Mouse (Mus musculus) forebrain, embryonic 11.5 days (tissue): Measurements from ENCODE around the gene Dnajb8. TPM values are rescaled to one million over a fixed set of nuclear protein-coding genes. Genes with fewer than 3 reads are reported as not detected.

Experiments used
- ATAC-seq: fragments of 200-750 bp; cut with Nextera tagmentation; replicated peaks from 2 replicates; pipeline ENCODE4 v1.8.0; 2017; ENCODE audit warnings: moderate TSS enrichment; ENCODE audit not compliant: low FRiP score
- DNase-seq: peaks from one replicate; pipeline ENCODE4 v3.0.0-alpha.2; 2017; ENCODE audit warnings: low spot score
- H3K27ac ChIP-seq: fragments of 300-500 bp; sonication (generic); 2 replicates; pipeline ENCODE4 v1.5.1; 2014; ENCODE audit warnings: low read depth, low read length
- H3K27me3 ChIP-seq: fragments of 300-500 bp; sonication (generic); 2 replicates; pipeline ENCODE4 v1.6.1; 2014; ENCODE audit warnings: mild to moderate bottlenecking, low read length, mixed read lengths; ENCODE audit not compliant: control insufficient read depth, insufficient read depth
- H3K36me3 ChIP-seq: fragments of 300-500 bp; sonication (generic); 2 replicates; pipeline ENCODE4 v1.6.1; 2014; ENCODE audit warnings: mild to moderate bottlenecking, low read length, moderate library complexity, mixed read lengths; ENCODE audit not compliant: control insufficient read depth, insufficient read depth
- H3K4me1 ChIP-seq: fragments of 300-500 bp; sonication (generic); replicated peaks from 2 replicates; pipeline ENCODE4 v1.6.1; 2014; ENCODE audit warnings: low read length, mixed read lengths; ENCODE audit not compliant: control insufficient read depth, insufficient read depth
- H3K4me2 ChIP-seq: fragments of 300-500 bp; sonication (generic); 2 replicates; pipeline ENCODE4 v1.6.1; 2014; ENCODE audit warnings: low read depth, mild to moderate bottlenecking, low read length, moderate library complexity, mixed read lengths; ENCODE audit not compliant: severe bottlenecking
- H3K4me3 ChIP-seq: fragments of 300-500 bp; sonication (generic); 2 replicates; pipeline ENCODE4 v1.5.1; 2014; ENCODE audit warnings: low read depth, low read length
- H3K9ac ChIP-seq: fragments of 300-500 bp; sonication (generic); 2 replicates; pipeline ENCODE4 v1.6.1; 2014; ENCODE audit warnings: low read length
- H3K9me3 ChIP-seq: fragments of 300-500 bp; sonication (generic); 2 replicates; pipeline ENCODE4 v1.6.1; 2016; ENCODE audit warnings: low read length, mixed read lengths; ENCODE audit not compliant: control insufficient read depth
- WGBS: fragments of 180-500 bp; shearing (Covaris S2); extraction: QIAGEN DNeasy Blood & Tissue Kit; methylation state at CpG from one replicate; pipeline ENCODE4 v1.1.7; 2014; 5-methylcytosine and 5-hydroxymethylcytosine counted together
- polyA plus RNA-seq: library from polyadenylated mRNA; unstranded; fragments of >200 nt; fragmentation: Nextera tagmentation; extraction: Ambion mirVana; gene quantifications from 2 replicates; pipeline ENCODE4 v1.2.1, GENCODE M21; 2014

Dnajb8 gene
- polyA plus RNA-seq, 1 experiment from 2014 or later = not detected

- H3K36me3 ChIP-seq = no peaks in the 10 kb centered on the region
- H3K4me1 ChIP-seq = no peaks in the 10 kb centered on the region
- no peak overlapping the region for H3K4me3 ChIP-seq
- no peaks in the 10 kb centered on the region for H3K9me3 ChIP-seq
- H3K27ac ChIP-seq = no peak overlapping the region
- 80% methylated on average over 6 of the region's 6 CpGs for WGBS
- no peak overlapping the region for H3K9ac ChIP-seq
- H3K27me3 ChIP-seq = no peaks in the 10 kb centered on the region
- no peak for DNase-seq
- ATAC-seq = no peak
- H3K4me2 ChIP-seq = no peak overlapping the region
Measured at GRCm38 (mm10) chr6:88254082-88254481, 32.0 kb downstream of the Dnajb8 start.

DNA sequence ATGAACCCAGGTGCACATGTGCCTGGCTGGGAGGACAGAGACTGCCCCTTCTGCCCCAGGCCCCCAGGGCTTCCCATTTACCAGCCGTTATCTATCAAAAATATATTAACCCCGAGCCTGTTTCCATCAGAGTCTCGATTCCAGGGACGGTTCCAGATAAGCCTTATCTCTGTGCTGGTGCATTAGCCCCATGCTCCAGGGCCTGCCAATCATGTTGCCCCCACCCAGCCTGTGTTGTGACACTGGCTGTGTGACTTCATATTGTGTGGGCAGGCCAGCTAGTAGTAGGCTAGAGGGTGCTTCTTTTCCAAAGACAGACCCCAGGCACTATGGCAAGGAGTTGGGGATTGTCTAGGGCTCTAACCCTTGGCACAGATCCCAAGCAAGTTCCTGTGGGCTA is 33.4 kb downstream of the Dnajb8 start:
- Histone ChIP-seq H3K36me3 (no peaks in the 10 kb centered on the region), H3K27ac (no peak overlapping the region), H3K4me2 (no peak overlapping the region), H3K27me3 (no peaks in the 10 kb centered on the region), H3K4me1 (no peaks in the 10 kb centered on the region), H3K9ac (no peak overlapping the region), H3K9me3 (no peaks in the 10 kb centered on the region), H3K4me3 (no peak overlapping the region)
- no peak for ATAC-seq
- DNase-seq = no peak
- 93% methylated on average over 4 of the region's 4 CpGs for WGBS

- WGBS = 94% methylated on average over 3 of the region's 3 CpGs
- no peaks in the 10 kb centered on the region for H3K9me3 ChIP-seq
- ATAC-seq (no peak), DNase-seq (no peak)
- no peak overlapping the region for H3K9ac ChIP-seq
- H3K4me1 ChIP-seq = 0 out of 2 replicates have a peak, but pooled peaks cover 3% of the 10 kb centered on the region
- H3K36me3 ChIP-seq = no peaks in the 10 kb centered on the region
- no peak overlapping the region for H3K4me3 ChIP-seq
- no peak overlapping the region for H3K27ac ChIP-seq
- H3K4me2 ChIP-seq = no peak overlapping the region
- H3K27me3 ChIP-seq = no peaks in the 10 kb centered on the region
Measured at GRCm38 (mm10) chr6:88259621-88260020, 37.6 kb downstream of the Dnajb8 start.

GRCm38 (mm10) chr6:88260645-88261044 is 38.6 kb downstream of the Dnajb8 start:
- Histone ChIP-seq H3K4me3 (no peak overlapping the region), H3K27ac (no peak overlapping the region), H3K9ac (no peak overlapping the region), H3K4me2 (no peak overlapping the region), H3K4me1 (0 out of 2 replicates have a peak, but pooled peaks cover 3% of the 10 kb centered on the region), H3K36me3 (no peaks in the 10 kb centered on the region), H3K27me3 (no peaks in the 10 kb centered on the region), H3K9me3 (no peaks in the 10 kb centered on the region)
- ATAC-seq (no peak), DNase-seq (no peak)
- WGBS = 92% methylated on average over 3 of the region's 3 CpGs

GRCm38 (mm10) chr6:88262160-88262559 is 40.1 kb downstream of the Dnajb8 start:
- Histone ChIP-seq H3K4me3 (no peak overlapping the region), H3K9ac (peak overlapping the region; percentile 2; the same call in 1 of the 2 replicates), H3K27ac (no peak overlapping the region), H3K36me3 (no peaks in the 10 kb centered on the region), H3K9me3 (no peaks in the 10 kb centered on the region), H3K4me1 (0 out of 2 replicates have a peak, but pooled peaks cover 3% of the 10 kb centered on the region), H3K4me2 (no peak overlapping the region), H3K27me3 (no peaks in the 10 kb centered on the region)
- ATAC-seq = 0 out of 2 replicates have a peak, but pooled peaks have one; percentile 33
- 32% methylated on average over 9 of the region's 9 CpGs for whole genome bisulfite sequencing
- no peak for DNase-seq

GRCm38 (mm10) chr6:88265355-88265754 is 43.3 kb downstream of the Dnajb8 start:
- no peak overlapping the region for H3K27ac ChIP-seq
- no peaks in the 10 kb centered on the region for H3K36me3 ChIP-seq
- 0 out of 2 replicates have a peak, but pooled peaks cover 3% of the 10 kb centered on the region for H3K4me1 ChIP-seq
- no peaks in the 10 kb centered on the region for H3K27me3 ChIP-seq
- ATAC-seq (no peak), DNase-seq (no peak)
- H3K9ac ChIP-seq = no peak overlapping the region
- 89% methylated on average over 1 of the region's 1 CpGs for WGBS
- no peak overlapping the region for H3K4me2 ChIP-seq
- H3K4me3 ChIP-seq = no peak overlapping the region
- no peaks in the 10 kb centered on the region for H3K9me3 ChIP-seq

- H3K36me3 ChIP-seq = no peaks in the 10 kb centered on the region
- no peak overlapping the region for H3K9ac ChIP-seq
- H3K9me3 ChIP-seq = no peaks in the 10 kb centered on the region
- H3K4me1 ChIP-seq = 0 out of 2 replicates have a peak, but pooled peaks cover 3% of the 10 kb centered on the region
- DNase-seq (no peak), ATAC-seq (no peak)
- WGBS = 85% methylated on average over 3 of the region's 3 CpGs
- no peak overlapping the region for H3K4me2 ChIP-seq
- H3K27me3 ChIP-seq = no peaks in the 10 kb centered on the region
- H3K4me3 ChIP-seq = no peak overlapping the region
- H3K27ac ChIP-seq = no peak overlapping the region
Measured at GRCm38 (mm10) chr6:88266055-88266454, 44.0 kb downstream of the Dnajb8 start.

DNA sequence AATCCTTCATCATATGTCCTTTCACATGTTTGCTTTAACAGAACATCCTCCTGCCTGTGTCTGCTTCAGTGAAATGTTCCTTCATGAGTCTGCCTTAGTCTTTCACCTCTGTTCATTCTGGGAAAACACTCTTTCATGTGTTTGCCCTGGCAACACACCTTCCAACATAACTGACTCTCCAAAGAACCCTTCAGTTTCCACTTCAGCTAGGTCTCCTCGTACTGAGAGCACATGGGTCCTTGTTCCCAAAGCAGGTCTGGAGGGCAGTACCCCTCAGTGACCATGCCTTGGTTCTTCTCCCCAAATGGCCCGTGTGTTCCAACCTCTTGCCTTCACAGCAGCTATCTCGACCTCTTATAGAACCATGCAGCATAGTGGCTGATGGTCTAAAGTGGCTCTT is 45.0 kb downstream of the Dnajb8 start:
- no peak overlapping the region for H3K9ac ChIP-seq
- no peak overlapping the region for H3K27ac ChIP-seq
- WGBS = 89% methylated on average over 3 of the region's 3 CpGs
- H3K4me3 ChIP-seq = no peak overlapping the region
- ATAC-seq (no peak), DNase-seq (no peak)
- H3K4me2 ChIP-seq = no peak overlapping the region
- H3K36me3 ChIP-seq = no peaks in the 10 kb centered on the region
- H3K9me3 ChIP-seq = no peaks in the 10 kb centered on the region
- H3K27me3 ChIP-seq = no peaks in the 10 kb centered on the region
- 0 out of 2 replicates have a peak, but pooled peaks cover 3% of the 10 kb centered on the region for H3K4me1 ChIP-seq

- Histone ChIP-seq H3K4me3 (no peak overlapping the region), H3K27ac (no peak overlapping the region), H3K4me1 (0 out of 2 replicates have a peak, but pooled peaks cover under 1% of the 10 kb centered on the region), H3K36me3 (no peaks in the 10 kb centered on the region), H3K9me3 (no peaks in the 10 kb centered on the region), H3K27me3 (no peaks in the 10 kb centered on the region), H3K9ac (no peak overlapping the region), H3K4me2 (no peak overlapping the region)
- 96% methylated on average over 2 of the region's 2 CpGs for WGBS
- ATAC-seq = no peak
- DNase-seq = no peak
Measured at GRCm38 (mm10) chr6:88267970-88268369, 45.9 kb downstream of the Dnajb8 start.
